Mouse (Mus musculus) ES-Bruce4 (cell line): ENCODE results near the gene Uox.

ENCODE experiments used
- CTCF ChIP-seq: IDR thresholded peaks from one replicate; pipeline ENCODE4 v1.8.1; 2011; ENCODE audit warnings: low read depth, low read length
- POLR2A ChIP-seq: IDR thresholded peaks from one replicate; pipeline ENCODE4 v1.8.1; 2011; ENCODE audit warnings: low read length; ENCODE audit not compliant: insufficient read depth

DNA sequence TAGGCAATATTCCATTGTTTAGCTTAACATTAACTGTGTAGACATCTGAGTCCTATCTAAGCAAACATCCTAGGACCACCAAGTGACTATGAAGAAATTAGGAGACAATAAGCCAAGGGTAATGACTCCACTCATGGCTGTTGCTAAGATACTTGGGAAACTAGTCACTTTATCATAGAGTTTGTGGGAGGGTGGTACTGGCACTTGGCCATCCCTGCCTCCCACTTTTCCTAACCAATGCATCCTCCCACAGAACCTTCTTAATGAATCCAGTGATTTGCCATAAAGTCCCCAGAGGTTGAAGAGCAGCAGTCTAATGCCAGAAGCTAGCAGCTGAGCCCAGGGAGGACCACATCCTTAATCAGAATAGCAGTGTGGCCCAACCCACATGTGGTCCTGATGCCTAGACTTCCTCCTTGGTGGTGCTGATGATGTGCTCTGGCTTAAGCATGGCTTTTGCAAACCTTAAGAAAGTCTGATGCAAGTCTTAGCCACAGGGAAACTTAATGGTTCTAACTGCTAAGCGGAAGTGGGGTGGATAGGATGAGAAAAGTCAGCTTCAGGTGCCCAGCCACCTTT lies 87.9 kb downstream of the Uox start:
- TF ChIP-seq POLR2A (no peak), CTCF (no peak)
